Mouse (Mus musculus) liver, embryonic 16.5 days (tissue): ENCODE results near the gene Tmem267. TPM values are rescaled to one million over a fixed set of nuclear protein-coding genes. Genes with fewer than 3 reads are reported as not detected.

ENCODE experiments used
- ATAC-seq: fragments of 200-750 bp; cut with Nextera tagmentation; 2 replicates; pipeline ENCODE4 v1.8.0; 2017; ENCODE audit warnings: low read depth, mild to moderate bottlenecking, moderate number of reproducible peaks, moderate library complexity
- H3K27ac ChIP-seq: fragments of 300-500 bp; sonication (generic); 2 replicates; pipeline ENCODE4 v1.5.1; 2014; ENCODE audit warnings: mild to moderate bottlenecking, low read length
- H3K27me3 ChIP-seq: fragments of 300-500 bp; sonication (generic); 2 replicates; pipeline ENCODE4 v1.6.1; 2014; ENCODE audit warnings: low read depth, low read length, mixed read lengths; ENCODE audit not compliant: control insufficient read depth, insufficient read depth
- H3K36me3 ChIP-seq: fragments of 300-500 bp; sonication (generic); 2 replicates; pipeline ENCODE4 v1.6.1; 2014; ENCODE audit warnings: mild to moderate bottlenecking; ENCODE audit not compliant: control insufficient read depth, insufficient read depth
- H3K4me1 ChIP-seq: fragments of 300-500 bp; sonication (generic); 2 replicates; pipeline ENCODE4 v1.6.1; 2014; ENCODE audit warnings: low read depth, low read length, mixed read lengths; ENCODE audit not compliant: control insufficient read depth
- H3K4me2 ChIP-seq: fragments of 300-500 bp; sonication (generic); 2 replicates; pipeline ENCODE4 v1.6.1; 2014; ENCODE audit warnings: low read depth, low read length, mixed read lengths
- H3K4me3 ChIP-seq: fragments of 300-500 bp; sonication (generic); 2 replicates; pipeline ENCODE4 v1.5.1; 2014; ENCODE audit warnings: low read depth, mild to moderate bottlenecking, low read length
- H3K9ac ChIP-seq: fragments of 300-500 bp; sonication (generic); 2 replicates; pipeline ENCODE4 v1.6.1; 2014; ENCODE audit warnings: low read depth, low read length
- H3K9me3 ChIP-seq: fragments of 300-500 bp; sonication (generic); replicated peaks from 2 replicates; pipeline ENCODE4 v1.6.1; 2016; ENCODE audit warnings: low read length; ENCODE audit not compliant: control insufficient read depth
- WGBS: fragments of 180-500 bp; shearing (Covaris S2); extraction: QIAGEN DNeasy Blood & Tissue Kit; methylation state at CpG from one replicate; pipeline ENCODE4 v1.1.7; 2014; ENCODE audit not compliant: insufficient replicate concordance; 5-methylcytosine and 5-hydroxymethylcytosine counted together
- polyA plus RNA-seq: library from polyadenylated mRNA; unstranded; fragments of >200 nt; fragmentation: Nextera tagmentation; extraction: Ambion mirVana; gene quantifications from 2 replicates; pipeline ENCODE4 v1.2.1, GENCODE M21; 2015

Gene Tmem267
- polyA plus RNA-seq, 1 experiment from 2014 or later = 0.33 TPM

- no peak overlapping the region for H3K27ac ChIP-seq
- no peak overlapping the region for H3K4me2 ChIP-seq
- H3K27me3 ChIP-seq = no peaks in the 10 kb centered on the region
- WGBS = 60% methylated on average over 1 of the region's 1 CpGs
- H3K36me3 ChIP-seq = no peaks in the 10 kb centered on the region
- ATAC-seq = no peak
- no peak overlapping the region for H3K4me3 ChIP-seq
- H3K9ac ChIP-seq = no peak overlapping the region
- H3K9me3 ChIP-seq = no peaks in the 10 kb centered on the region
- H3K4me1 ChIP-seq = no peaks in the 10 kb centered on the region
Observed at GRCm38 (mm10) chr13:119649699-119650046, 161.8 kb downstream of the Tmem267 start.

GRCm38 (mm10) chr13:119654734-119655133 lies 166.9 kb downstream of the Tmem267 start:
- 59% methylated on average over 2 of the region's 2 CpGs for WGBS
- H3K9me3 ChIP-seq = no peaks in the 10 kb centered on the region

GRCm38 (mm10) chr13:119656246-119656645 lies 168.4 kb downstream of the Tmem267 start:
- 47% methylated on average over 2 of the region's 2 CpGs for WGBS
- no peak overlapping the region for H3K27ac ChIP-seq
- no peaks in the 10 kb centered on the region for H3K9me3 ChIP-seq
- ATAC-seq = no peak
- no peak overlapping the region for H3K4me2 ChIP-seq
- H3K4me1 ChIP-seq = no peaks in the 10 kb centered on the region
- H3K9ac ChIP-seq = no peak overlapping the region
- H3K36me3 ChIP-seq = no peaks in the 10 kb centered on the region
- H3K4me3 ChIP-seq = no peak overlapping the region
- no peaks in the 10 kb centered on the region for H3K27me3 ChIP-seq

More at GRCm38 (mm10) chr13:119654734-119655133, 166.9 kb downstream of the Tmem267 start:
- ATAC-seq = no peak
- no peak overlapping the region for H3K4me2 ChIP-seq
- H3K36me3 ChIP-seq = no peaks in the 10 kb centered on the region
- H3K27ac ChIP-seq = no peak overlapping the region
- no peaks in the 10 kb centered on the region for H3K27me3 ChIP-seq
- no peaks in the 10 kb centered on the region for H3K4me1 ChIP-seq
- H3K9ac ChIP-seq = no peak overlapping the region
- no peak overlapping the region for H3K4me3 ChIP-seq

- Histone ChIP-seq H3K9me3 (no peaks in the 10 kb centered on the region), H3K36me3 (no peaks in the 10 kb centered on the region), H3K4me2 (no peak overlapping the region), H3K4me1 (no peaks in the 10 kb centered on the region), H3K4me3 (no peak overlapping the region), H3K27ac (no peak overlapping the region), H3K27me3 (no peaks in the 10 kb centered on the region), H3K9ac (no peak overlapping the region)
- 54% methylated on average over 6 of the region's 6 CpGs for WGBS
- no peak for ATAC-seq
Observed at GRCm38 (mm10) chr13:119656846-119657416, 169.1 kb downstream of the Tmem267 start.

Other genes with a start within 250 kb of the Tmem267 start
- 15.3 and 20.1 TPM in 2 replicates for gene Paip1, start 59.4 kb upstream of the Tmem267 start, polyA plus RNA-seq
- gene 4833420G17Rik, start 25.3 kb upstream of the Tmem267 start, polyA plus RNA-seq = 19.8 and 22.2 TPM in 2 replicates
- 0.13 and 0.25 TPM in 2 replicates for gene 3110070M22Rik, start 344 bp downstream of the Tmem267 start, polyA plus RNA-seq
- not detected in 2 replicates for gene Ccl28, start 135.8 kb downstream of the Tmem267 start, polyA plus RNA-seq
- 208 and 215 TPM in 2 replicates for gene Hmgcs1, start 202.3 kb downstream of the Tmem267 start, polyA plus RNA-seq